Mouse (Mus musculus): ENCODE measurements at regions not wholly inside any gene's neighbourhood (a gene's known extent, or its start where the extent isn't known, plus 50 kb on each side); places are given as distances from the start of the nearest gene placed in this dataset.

DNA sequence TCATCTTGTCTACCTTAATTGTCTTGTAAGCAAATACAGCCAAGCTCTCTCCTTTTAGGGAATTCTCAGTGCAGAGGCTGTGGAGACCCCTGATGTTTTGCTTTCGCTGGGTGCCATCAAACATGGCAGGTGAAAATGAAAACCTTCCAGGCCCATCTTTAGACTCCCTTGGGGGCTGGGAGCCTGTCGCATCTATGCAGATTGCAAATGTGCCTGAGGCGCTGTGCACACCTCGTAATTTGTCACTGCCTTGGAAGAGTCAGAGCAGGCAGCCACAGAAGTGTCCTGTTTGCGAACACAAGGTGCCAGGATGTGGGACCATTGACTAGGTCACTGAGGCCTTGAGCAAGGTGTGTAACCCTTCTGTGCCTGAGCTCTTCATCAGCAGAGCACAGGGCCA lies 179.2 kb downstream of the Emp1 start:
- TF ChIP-seq USF1 (IDR thresholded peaks at IDR 0.05; ENCODE audit: low read depth) (no peak), POLR2A (IDR thresholded peaks at IDR 0.05; ENCODE audit: insufficient read length, low read depth) (no peak), MAX (IDR thresholded peaks at IDR 0.05; ENCODE audit: low read depth) (no peak), E2F4 (IDR thresholded peaks at IDR 0.05; ENCODE audit: insufficient read depth) (no peak), MYOG (IDR thresholded peaks at IDR 0.05; ENCODE audit: control insufficient read depth in 1 of 3, insufficient read depth in 1 of 3, insufficient read length in 2 of 3, low read depth in 2 of 3) (no peak), POLR2AphosphoS2 (IDR thresholded peaks at IDR 0.05; ENCODE audit: insufficient read length, low read depth) (no peak), MYOD1 (IDR thresholded peaks at IDR 0.05; ENCODE audit: control insufficient read depth in 1 of 3, insufficient read length in 2 of 3, low read depth in 2 of 3) (no peak), TCF12 (IDR thresholded peaks at IDR 0.05; ENCODE audit: insufficient read depth, poor library complexity, severe bottlenecking) (no peak), TCF3 (IDR thresholded peaks at IDR 0.05; ENCODE audit: insufficient read length, low read depth) (no peak), CEBPB (IDR thresholded peaks at IDR 0.05; ENCODE audit: insufficient read depth, poor library complexity, severe bottlenecking) (no peak), SRF (IDR thresholded peaks at IDR 0.05; ENCODE audit: control insufficient read depth, insufficient read length, low read depth) (no peak), REST (IDR thresholded peaks at IDR 0.05; ENCODE audit: insufficient read depth, insufficient read length) (no peak)

Data from myocyte (in vitro differentiated cells).